Mouse (Mus musculus) spleen, adult 2 months (tissue): ENCODE measurements around the gene Pdhb.

Experiments
- CTCF ChIP-seq: fragments of 200-500 bp; IDR thresholded peaks from 2 replicates; pipeline ENCODE4 v1.5.1; 2011; ENCODE audit warnings: mild to moderate bottlenecking, inconsistent platforms; ENCODE audit not compliant: insufficient read depth, insufficient read length, insufficient replicate concordance; ENCODE audit errors: extremely low read depth
- POLR2A ChIP-seq: fragments of 200-500 bp; IDR thresholded peaks from 2 replicates; pipeline ENCODE4 v1.6.1; 2011; ENCODE audit warnings: low read depth, low read length, inconsistent platforms

DNA sequence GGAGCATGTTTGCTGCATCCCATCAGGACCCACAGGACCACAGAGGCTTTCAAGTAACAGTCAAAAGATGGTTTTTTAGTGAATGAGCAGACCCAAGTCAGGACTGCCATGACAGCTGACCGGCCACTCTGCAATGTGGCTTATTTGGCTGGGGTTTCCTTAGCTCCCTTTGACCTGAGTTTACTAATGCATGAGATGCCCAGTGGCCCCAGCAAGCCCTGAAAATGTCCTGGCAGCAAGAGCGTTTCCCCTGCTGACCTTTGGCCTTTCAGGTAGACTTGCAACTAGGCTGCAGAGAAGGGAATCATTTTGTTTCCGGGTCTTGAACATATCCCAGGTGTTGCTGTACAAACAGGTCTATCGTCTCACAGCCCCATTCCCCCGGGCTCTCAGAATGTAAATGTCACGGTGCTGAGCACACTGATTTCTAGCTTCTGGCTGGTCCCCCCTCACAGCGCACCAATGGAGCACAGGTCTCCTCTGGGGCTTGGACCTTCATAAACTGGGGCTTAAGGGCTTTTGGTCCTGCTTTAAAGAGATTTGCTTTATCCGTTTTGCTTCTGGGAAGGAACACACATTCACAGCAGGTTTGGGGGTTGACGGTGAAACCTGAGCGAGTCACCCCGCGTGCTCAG, 18.6 kb upstream of the Pdhb start:
- TF ChIP-seq POLR2A: no peak
- TF ChIP-seq CTCF: no peak
